Mouse (Mus musculus) stomach, postnatal 0 days (tissue): ENCODE results near the gene Eif4g2.

Experiments used
- CTCF ChIP-seq: IDR thresholded peaks from 2 replicates; pipeline ENCODE4 v1.5.1; 2016; ENCODE audit warnings: antibody characterized with exemption, low read depth, mild to moderate bottlenecking, moderate library complexity
- EP300 ChIP-seq: optimal IDR thresholded peaks from 2 replicates; pipeline ENCODE3; 2016; ENCODE audit warnings: antibody characterized with exemption

DNA sequence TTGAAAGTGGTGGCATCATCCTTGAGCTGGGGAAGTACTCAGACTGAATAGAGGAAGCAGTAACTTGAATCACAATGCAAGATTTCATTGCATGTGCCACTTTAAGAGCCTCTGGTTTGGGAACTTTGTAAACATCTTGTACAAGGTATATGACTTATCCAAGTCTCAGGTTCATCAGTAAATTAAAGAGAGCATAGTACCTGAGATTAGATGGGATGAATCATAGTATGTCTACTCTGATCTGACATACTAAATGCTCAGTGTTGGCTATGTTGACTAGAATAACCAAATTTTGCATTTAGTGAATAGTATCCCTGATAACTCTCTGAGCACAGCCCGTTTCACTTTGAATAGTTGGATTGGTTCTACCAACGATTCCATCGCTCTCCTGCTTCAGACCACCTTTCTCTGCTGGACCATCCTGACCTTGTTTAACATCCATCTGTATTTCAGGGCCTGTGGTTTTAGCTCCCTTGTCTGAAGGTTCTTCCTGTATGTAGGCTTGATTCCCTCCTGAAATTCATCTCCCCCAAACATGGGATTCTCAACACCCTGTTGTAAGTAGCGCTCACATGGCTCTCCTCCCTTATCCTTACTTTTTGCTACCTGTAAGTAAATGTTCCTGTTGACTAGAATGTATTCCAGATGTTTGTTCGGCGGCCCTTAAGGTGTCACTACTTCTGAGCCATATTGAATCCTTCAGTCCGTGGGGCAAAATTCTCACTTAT is 13.2 kb downstream of the Eif4g2 start:
- TF ChIP-seq CTCF (no peak), EP300 (no peak)
